Mouse (Mus musculus) CH12.LX (cell line): ENCODE measurements at regions not wholly inside any gene's neighbourhood (a gene's known extent, or its start where the extent isn't known, plus 50 kb on each side); places are given as distances from the start of the nearest gene placed in this dataset.

Experiments
- EP300 ChIP-seq: IDR thresholded peaks from 2 replicates; pipeline ENCODE4 v1.6.1; 2011; ENCODE audit warnings: low read length, improper control_type of control experiment
- JUN ChIP-seq: IDR thresholded peaks from 2 replicates; pipeline ENCODE4 v1.6.1; 2011; ENCODE audit warnings: low read depth, mild to moderate bottlenecking, low read length, improper control_type of control experiment, moderate library complexity; ENCODE audit not compliant: insufficient read depth

- no peak for TF ChIP-seq JUN
- TF ChIP-seq EP300: no peak
Observed at GRCm38 (mm10) chr2:117852442-117852841, 259.2 kb upstream of the Thbs1 start.
